Mouse (Mus musculus) cerebral cortex, adult 2 months (tissue): Measurements from ENCODE around the gene Ern1.

Experiments
- WGBS: fragments of 180-500 bp; shearing (Covaris S2); methylation state at CpG from one replicate; pipeline ENCODE4 v1.1.7; 2018; 5-methylcytosine and 5-hydroxymethylcytosine counted together

The Ern1 gene

GRCm38 (mm10) chr11:106502631-106503424, 15.2 kb upstream of the Ern1 start:
- 43% methylated on average over 13 of the region's 13 CpGs for WGBS

DNA sequence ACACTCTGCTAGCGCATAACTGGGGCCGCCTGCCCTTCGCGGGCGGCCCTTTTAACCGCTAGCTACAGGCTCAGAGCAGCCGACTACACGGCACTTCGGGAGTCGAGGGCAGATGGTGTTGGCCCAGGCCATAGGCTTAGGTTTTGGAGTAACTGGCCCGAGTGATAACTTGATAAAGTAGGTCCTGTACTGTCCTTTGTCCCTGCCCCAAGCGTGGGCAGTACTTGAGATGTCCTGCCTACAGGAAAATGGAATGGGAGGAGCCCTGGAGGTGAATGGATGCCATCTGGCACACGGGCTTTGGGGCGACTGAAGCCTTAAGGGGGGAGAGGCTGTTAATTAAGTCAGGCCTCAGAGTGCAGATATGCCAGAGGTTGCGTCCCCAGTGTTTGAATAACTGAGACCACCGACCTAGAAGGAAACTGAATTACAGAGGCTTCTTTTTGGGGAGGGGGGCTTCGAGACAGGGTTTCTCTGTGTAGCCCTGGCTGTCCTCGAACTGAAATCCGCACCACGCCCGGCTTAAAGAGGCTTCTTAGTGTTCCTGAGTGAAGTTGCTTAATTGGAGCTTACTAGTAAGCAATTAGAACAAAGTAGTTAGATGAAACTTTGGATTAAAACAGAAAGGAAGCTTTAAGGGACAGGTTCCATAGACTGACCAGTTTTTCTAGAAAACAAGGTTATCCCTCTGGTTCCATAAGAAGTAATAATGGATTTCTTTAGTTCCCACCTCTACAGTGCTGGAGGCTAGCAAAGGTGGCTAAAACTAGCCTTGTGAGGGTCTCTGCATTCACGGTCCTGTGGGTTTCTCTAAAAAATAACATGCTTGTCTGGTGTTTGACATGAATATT, 13.9 kb upstream of the Ern1 start:
- WGBS: 5% methylated on average over 22 of the region's 22 CpGs

- WGBS: under 1% methylated on average over 49 of the region's 55 CpGs
Measured at GRCm38 (mm10) chr11:106500393-106501307, 13.0 kb upstream of the Ern1 start.

GRCm38 (mm10) chr11:106498739-106499379, 11.2 kb upstream of the Ern1 start:
- 36% methylated on average over 4 of the region's 4 CpGs for WGBS

DNA sequence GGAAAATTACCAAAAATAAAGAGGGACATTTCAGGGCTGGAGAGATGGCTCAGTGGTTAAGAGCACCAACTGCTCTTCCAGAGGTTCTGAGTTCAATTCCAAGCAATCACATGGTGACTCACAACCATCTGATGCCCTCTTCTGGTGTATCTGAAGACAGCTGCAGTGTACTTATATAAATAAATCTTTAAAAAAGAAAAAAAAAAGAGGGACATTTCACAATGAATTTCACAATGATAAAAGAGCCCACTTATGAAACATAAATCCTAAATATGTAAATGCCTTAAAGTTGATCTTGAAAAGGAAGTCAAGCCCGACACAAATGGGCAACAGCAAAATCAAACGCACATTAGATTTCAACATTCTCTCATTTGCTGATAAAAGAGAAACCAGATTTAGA, 10.3 kb upstream of the Ern1 start:
- WGBS: 66% methylated on average over 2 of the region's 2 CpGs

GRCm38 (mm10) chr11:106497009-106497408, 9.4 kb upstream of the Ern1 start:
- WGBS: 97% methylated on average over 2 of the region's 2 CpGs

- WGBS: 88% methylated on average over 7 of the region's 7 CpGs
Measured at GRCm38 (mm10) chr11:106492984-106493669, 5.5 kb upstream of the Ern1 start.

DNA sequence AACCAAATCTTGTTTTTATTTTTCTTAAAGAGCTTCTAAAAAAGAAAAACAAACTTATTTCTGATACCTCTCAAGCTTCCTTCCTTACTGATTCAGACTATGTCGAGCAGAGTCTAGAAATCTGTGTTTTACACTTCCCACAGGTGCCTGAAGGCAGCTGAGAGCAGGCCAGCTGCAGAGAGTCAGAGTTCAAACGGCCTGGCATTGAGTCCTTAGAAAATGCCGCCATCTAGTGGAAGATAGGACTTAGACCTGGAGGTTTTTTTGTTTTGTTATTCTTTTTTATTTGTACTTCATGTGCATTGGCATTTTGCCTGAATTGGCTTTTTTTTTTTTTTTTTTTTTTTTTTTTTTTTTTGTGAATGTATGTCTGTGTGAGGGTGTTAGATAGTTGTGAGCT, 3.7 kb upstream of the Ern1 start:
- 2% methylated on average over 3 of the region's 3 CpGs for WGBS

DNA sequence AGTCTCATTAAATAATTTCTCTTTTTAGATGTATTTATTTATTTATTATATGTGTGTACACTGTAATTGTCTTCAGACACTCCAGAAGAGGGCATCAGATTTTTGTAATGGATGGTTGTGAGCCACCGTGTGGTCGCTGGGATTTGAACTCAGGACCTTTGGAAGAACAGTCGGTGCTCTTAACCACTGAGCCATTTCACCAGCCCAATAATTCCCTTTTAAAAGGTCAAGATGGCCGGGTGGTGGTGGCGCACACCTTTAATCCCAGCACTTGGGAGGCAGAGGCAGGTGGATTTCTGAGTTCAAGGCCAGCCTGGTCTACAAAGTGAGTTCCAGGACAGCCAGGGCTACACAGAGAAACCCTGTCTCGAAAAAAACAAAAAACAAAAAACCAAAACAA, 2.9 kb upstream of the Ern1 start:
- 91% methylated on average over 6 of the region's 6 CpGs for WGBS

DNA sequence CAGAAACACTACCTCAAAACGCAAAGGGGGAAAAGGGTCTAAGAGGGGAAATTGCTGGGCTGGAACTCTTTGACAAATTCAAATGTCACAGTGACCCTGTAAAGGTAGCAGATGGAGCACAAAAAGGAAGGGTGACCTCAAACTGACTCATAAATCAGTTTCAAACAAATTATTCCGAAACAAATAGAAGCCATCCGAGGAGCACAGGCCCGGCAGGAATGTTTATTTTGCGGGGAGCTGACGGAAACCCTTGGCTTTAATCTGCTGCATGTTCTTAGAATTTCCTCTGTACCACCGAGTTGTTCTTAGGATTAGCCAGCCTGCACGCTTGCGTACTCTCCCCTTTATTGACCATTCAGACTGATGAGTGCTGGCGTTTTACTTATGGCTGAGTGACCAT, 2.4 kb upstream of the Ern1 start:
- 80% methylated on average over 10 of the region's 10 CpGs for WGBS

DNA sequence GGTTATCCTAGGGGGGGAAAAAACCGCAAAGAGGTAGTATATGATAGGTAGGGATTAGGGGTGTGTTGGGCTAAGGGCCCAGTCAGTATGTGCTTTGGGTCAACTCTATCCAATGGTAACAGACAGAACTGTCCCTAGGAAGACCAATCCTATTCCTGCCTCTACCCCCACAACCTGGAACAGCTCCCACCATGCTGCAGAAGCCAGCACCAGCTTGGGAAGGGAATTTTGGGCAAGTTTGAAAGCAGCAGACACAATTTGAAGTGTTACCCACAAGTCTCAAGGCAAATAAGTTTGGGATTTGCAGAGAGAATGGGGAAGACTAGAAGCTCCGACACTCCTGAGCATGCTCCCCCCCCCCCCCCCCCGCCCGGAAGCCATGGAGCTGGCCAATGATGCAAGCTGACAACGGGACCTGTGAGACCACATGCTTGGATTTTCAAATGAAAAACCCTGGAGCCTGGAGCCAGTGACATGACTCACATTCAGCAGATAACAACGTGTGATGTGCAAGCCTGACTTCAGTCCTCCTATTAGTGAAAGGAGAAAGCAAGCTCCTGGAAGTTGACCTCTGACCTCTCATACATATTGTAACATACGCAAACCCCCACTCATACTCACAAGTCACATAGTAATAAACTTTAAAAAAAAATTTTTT, 1.5 kb upstream of the Ern1 start:
- WGBS: 46% methylated on average over 6 of the region's 7 CpGs

- WGBS: 16% methylated on average over 17 of the region's 17 CpGs
Measured at GRCm38 (mm10) chr11:106488126-106488561, 492 bp upstream of the Ern1 start.

DNA sequence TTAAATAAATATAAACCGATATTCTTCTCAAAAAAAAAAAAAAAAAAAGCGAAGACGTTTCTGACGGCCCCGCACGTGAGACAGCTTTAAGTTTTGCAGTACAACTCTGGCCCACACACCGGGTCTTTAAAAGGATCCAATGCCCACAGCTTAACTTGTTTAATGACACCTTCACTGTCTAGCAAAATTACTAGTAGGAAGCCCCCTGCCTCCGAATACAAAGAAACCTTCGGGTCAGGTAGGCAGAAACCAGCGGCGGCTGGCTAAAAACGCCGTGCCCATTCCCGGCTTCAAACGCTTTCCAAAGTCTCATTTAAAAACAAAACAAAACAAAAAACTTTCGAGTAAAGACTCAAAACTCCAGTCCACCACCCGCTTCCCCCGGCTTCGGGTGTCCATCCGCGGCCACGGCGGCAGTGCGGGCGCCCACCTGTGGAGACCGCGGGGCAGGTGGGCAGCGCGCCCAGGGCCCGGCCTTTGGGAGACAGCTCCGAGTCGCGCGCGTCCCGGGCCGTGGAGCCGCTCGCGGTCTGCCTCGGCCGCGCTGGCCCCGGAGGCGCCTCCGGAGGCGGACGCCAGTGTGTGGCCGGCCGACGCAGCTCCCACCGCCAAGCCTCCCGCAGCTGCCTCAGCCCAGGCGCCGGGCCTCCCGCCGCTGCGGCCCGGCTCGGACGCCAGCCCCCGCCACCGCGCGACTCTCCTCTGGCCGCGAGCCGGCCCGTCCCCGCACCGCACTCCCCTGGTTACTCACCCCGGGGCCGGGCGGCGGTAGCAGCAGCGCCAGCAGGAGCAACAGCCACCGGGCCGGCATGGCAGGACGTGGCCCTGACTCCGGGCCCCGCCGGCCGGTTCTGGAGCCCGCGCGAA, 553 bp downstream of the Ern1 start:
- WGBS: 2% methylated on average over 86 of the region's 86 CpGs

DNA sequence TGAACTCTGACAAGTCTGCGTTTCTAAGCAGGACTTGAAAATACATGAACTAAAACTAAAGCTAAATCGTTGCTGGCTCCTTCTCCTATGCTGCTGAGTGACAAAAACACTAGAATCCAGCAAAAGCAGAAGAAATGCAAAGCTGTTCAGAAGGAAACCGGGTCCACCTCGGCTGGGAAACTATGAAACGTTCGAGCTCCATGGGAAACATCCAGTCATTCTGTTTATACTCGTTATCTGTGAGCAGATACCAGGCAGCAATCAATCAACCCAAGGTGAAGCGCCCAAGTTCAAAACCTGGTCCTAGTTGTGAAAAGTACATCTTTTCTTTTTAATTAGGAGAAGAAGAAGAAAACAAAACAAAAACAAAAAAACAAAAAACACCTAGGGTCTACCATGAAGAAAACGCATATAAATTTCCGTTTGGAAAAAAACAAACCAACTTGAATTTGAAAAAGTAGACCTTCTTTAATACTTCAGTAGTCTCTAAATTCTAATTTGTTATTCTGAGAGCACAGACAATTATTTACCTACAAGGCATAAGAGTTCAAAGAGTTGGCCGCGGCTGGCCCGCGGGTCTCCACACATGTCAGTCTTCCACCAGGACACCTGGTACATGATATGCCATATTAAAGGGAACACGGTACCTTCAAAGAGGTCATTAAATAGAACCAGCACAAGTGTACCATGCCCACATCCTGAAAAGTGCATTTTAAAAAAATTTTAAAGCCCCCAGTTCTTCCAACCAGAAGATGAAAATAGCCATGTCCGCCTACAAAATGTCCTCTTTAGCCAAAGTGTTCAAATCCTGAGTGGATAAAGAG, 1.4 kb downstream of the Ern1 start:
- WGBS: 34% methylated on average over 16 of the region's 16 CpGs

DNA sequence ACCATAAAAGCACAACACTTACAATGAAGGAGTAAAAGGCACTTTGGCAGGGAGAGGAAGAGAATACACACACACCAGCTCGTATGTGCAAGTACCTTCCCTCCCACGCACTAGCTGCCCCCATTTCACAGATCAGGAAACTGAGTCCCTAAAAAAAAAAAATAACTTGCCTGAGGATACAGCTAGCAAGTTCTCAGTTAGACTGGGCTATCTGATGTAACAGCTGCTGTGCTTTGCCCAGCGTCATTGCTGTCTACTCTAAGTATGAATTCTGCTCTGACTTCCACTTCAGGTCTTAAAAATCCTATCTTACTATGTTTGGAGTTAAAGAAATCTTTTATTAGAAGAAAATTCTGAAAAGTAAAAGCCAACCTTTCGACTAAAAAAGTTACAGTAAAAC, 2.0 kb downstream of the Ern1 start:
- 74% methylated on average over 4 of the region's 4 CpGs for WGBS

GRCm38 (mm10) chr11:106484875-106485274, 2.8 kb downstream of the Ern1 start:
- WGBS: 89% methylated on average over 4 of the region's 4 CpGs

DNA sequence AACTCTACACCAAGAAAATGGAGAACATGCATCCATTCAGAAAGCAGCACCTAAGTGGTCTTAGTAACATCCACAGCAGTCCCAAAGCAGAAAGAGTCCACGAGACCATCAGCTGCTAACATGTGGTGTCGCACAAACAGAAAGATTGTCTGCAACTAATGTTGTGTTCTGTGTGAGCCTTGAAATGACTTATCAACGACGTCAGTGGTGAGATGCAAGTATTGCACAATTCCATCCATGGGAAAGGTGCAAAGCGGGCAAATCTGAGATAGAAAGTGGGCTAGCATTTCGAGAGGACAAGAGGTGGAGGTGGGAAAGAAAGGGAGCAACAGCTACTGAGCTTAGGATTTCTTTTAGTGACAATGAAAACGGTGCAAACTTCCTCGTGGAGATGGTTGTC, 4.8 kb downstream of the Ern1 start:
- WGBS: 85% methylated on average over 8 of the region's 8 CpGs

- WGBS: 82% methylated on average over 4 of the region's 4 CpGs
Measured at GRCm38 (mm10) chr11:106481651-106482050, 6.0 kb downstream of the Ern1 start.
